Mouse (Mus musculus): ENCODE results near the gene Bbs10. TPM values are rescaled to one million over a fixed set of nuclear protein-coding genes. Genes with fewer than 3 reads are reported as not detected.
A peak's percentile ranks its signal among the peaks of the same experiment; 100 is the strongest.

The Bbs10 gene
- total RNA-seq (2021) = 1 to 10 TPM; 3.2 to 3.5 TPM
- long read RNA-seq, experiment 1, partial matches to known transcripts = 0 of 4 reads
- long read RNA-seq, experiment 1, other reads (novel, unspliced or antisense) = 0 of 4 reads
- long read RNA-seq, experiment 2, partial matches to known transcripts = 0 of 2 reads
- long read RNA-seq, experiment 2, other reads (novel, unspliced or antisense) = 0 of 2 reads

- DNase-seq (ENCODE audit: low spot score in 2 of 2) = peak; percentile 95 to 97
These were observed at the start of gene Bbs10 for GRCm38 (mm10) chr10:111298140-111299098. TSS of gene Bbs10 (plus strand) at chr10:111298679.

GRCm38 (mm10) chr10:111250192-111250591 is 48.3 kb upstream of the Bbs10 start:
- no peak for DNase-seq (ENCODE audit: low spot score in 2 of 2)

- DNase-seq (ENCODE audit: low spot score in 2 of 2) = no peak
These were observed 46.8 kb upstream of the Bbs10 start for GRCm38 (mm10) chr10:111251666-111252065.

- no peak for DNase-seq (ENCODE audit: low spot score in 2 of 2)
These were observed 43.3 kb upstream of the Bbs10 start for GRCm38 (mm10) chr10:111255228-111255627.

- no peak for DNase-seq (ENCODE audit: low spot score in 2 of 2)
These were observed 42.3 kb upstream of the Bbs10 start for GRCm38 (mm10) chr10:111256156-111256555.

- DNase-seq (ENCODE audit: low spot score in 2 of 2) = no peak
These were observed 41.1 kb upstream of the Bbs10 start for GRCm38 (mm10) chr10:111257358-111257757.

- no peak for DNase-seq (ENCODE audit: low spot score in 2 of 2)
These were observed 40.2 kb upstream of the Bbs10 start for GRCm38 (mm10) chr10:111258256-111258655.

- no peak for DNase-seq (ENCODE audit: low spot score in 2 of 2)
These were observed 26.8 kb upstream of the Bbs10 start for GRCm38 (mm10) chr10:111271687-111272086.

GRCm38 (mm10) chr10:111272905-111273304 is 25.6 kb upstream of the Bbs10 start:
- no peak for DNase-seq (ENCODE audit: low spot score in 2 of 2)

- DNase-seq (ENCODE audit: low spot score in 2 of 2) = no peak
These were observed 24.9 kb upstream of the Bbs10 start for GRCm38 (mm10) chr10:111273463-111274088.

- DNase-seq (ENCODE audit: low spot score in 2 of 2) = no peak
These were observed 22.7 kb upstream of the Bbs10 start for GRCm38 (mm10) chr10:111275822-111276221.

- no peak for DNase-seq (ENCODE audit: low spot score in 2 of 2)
These were observed 848 bp upstream of the Bbs10 start for GRCm38 (mm10) chr10:111297631-111298030.

- peak in 1 of 2 experiments; percentile 15 for DNase-seq (ENCODE audit: low spot score in 2 of 2)
These were observed 1.1 kb downstream of the Bbs10 start for GRCm38 (mm10) chr10:111299591-111299990.

- DNase-seq (ENCODE audit: low spot score in 2 of 2) = no peak
These were observed 2.6 kb downstream of the Bbs10 start for GRCm38 (mm10) chr10:111301041-111301440.

- no peak for DNase-seq (ENCODE audit: low spot score in 2 of 2)
These were observed 4.0 kb downstream of the Bbs10 start for GRCm38 (mm10) chr10:111302486-111302885.

- no peak for DNase-seq (ENCODE audit: low spot score in 2 of 2)
These were observed 10.5 kb downstream of the Bbs10 start for GRCm38 (mm10) chr10:111308850-111309501.

- peak in 1 of 2 experiments; percentile 2 for DNase-seq (ENCODE audit: low spot score in 2 of 2)
These were observed 14.8 kb downstream of the Bbs10 start for GRCm38 (mm10) chr10:111313282-111313681.

GRCm38 (mm10) chr10:111314636-111315395 is 16.3 kb downstream of the Bbs10 start:
- no peak for DNase-seq (ENCODE audit: low spot score in 2 of 2)

GRCm38 (mm10) chr10:111315940-111316339 is 17.5 kb downstream of the Bbs10 start:
- no peak for DNase-seq (ENCODE audit: low spot score in 2 of 2)

- DNase-seq (ENCODE audit: low spot score in 2 of 2) = no peak
These were observed 19.5 kb downstream of the Bbs10 start for GRCm38 (mm10) chr10:111318021-111318420.

Measured in gastrocnemius, postnatal 4 days (tissue).